Mouse (Mus musculus): ENCODE data around the gene Src. TPM values are rescaled to one million over a fixed set of nuclear protein-coding genes. Genes with fewer than 3 reads are reported as not detected.
A peak's percentile ranks its signal among the peaks of the same experiment; 100 is the strongest.

Gene Src
- total RNA-seq, 1 experiment: 36.7 TPM

GRCm38 (mm10) chr2:157459736-157460135, 41.5 kb downstream of the Src start:
- H3K36me3 ChIP-seq (ENCODE audit: control insufficient read depth, insufficient read depth, low read length, poor library complexity, severe bottlenecking): peaks cover 14% of the 10 kb centered on the region; the same call in 1 of the 2 replicates
- no peak overlapping the region for H3K4me3 ChIP-seq (ENCODE audit: insufficient read depth in 1 of 2, low read depth in 1 of 2, low read length in 2 of 2, poor library complexity in 1 of 2, severe bottlenecking in 1 of 2)
- TF ChIP-seq MAFK (IDR thresholded peaks at IDR 0.05; ENCODE audit: insufficient read depth, low read depth, low read length) (no peak), CHD2 (IDR thresholded peaks at IDR 0.05; ENCODE audit: low read depth, low read length) (no peak), ZNF384 (IDR thresholded peaks at IDR 0.05; ENCODE audit: low read depth, low read length) (no peak), HCFC1 (IDR thresholded peaks at IDR 0.05; ENCODE audit: borderline replicate concordance, insufficient read depth, low read length) (no peak), ZC3H11A (IDR thresholded peaks at IDR 0.05; ENCODE audit: borderline replicate concordance, low read depth, low read length) (no peak)
- no peak overlapping the region for H3K9ac ChIP-seq (ENCODE audit: insufficient read depth, low read depth, low read length, poor library complexity, severe bottlenecking)
- H3K4me1 ChIP-seq (ENCODE audit: control insufficient read depth in 2 of 2, insufficient read depth in 2 of 2, low read length in 2 of 2, poor library complexity in 1 of 2): peaks cover 5 to 53% of the 10 kb centered on the region in 2 experiments
- no peaks in the 10 kb centered on the region for H3K9me3 ChIP-seq (ENCODE audit: control insufficient read depth, insufficient read depth, low read depth, low read length)
- H3K27ac ChIP-seq (ENCODE audit: insufficient read depth, low read depth, low read length, poor library complexity, severe bottlenecking): no peak overlapping the region
- DNase-seq (ENCODE audit: low read depth, low spot score): no peak
- in situ Hi-C loops (cut with MboI; ENCODE audit: low sequenced_read_pairs in 2 of 2, unreplicated experiment in 2 of 2): loop anchor here (10.0 kb wide), 1 partner anchor 115 kb away; the partner anchor contains the start of gene Ghrh (in 2 of the 2)

GRCm38 (mm10) chr2:157462776-157463710, 44.8 kb downstream of the Src start:
- H3K4me3 ChIP-seq (ENCODE audit: insufficient read depth in 1 of 2, low read depth in 1 of 2, low read length in 2 of 2, poor library complexity in 1 of 2, severe bottlenecking in 1 of 2): peak overlapping the region in 1 of 2 experiments; percentile 6; a peak in 1 of 4 replicates
- in situ Hi-C loops (cut with MboI; ENCODE audit: low sequenced_read_pairs in 2 of 2, unreplicated experiment in 2 of 2): loop anchor here (10.0 kb wide), 1 partner anchor 118 kb away; the partner anchor contains the start of gene Ghrh (in 2 of the 2)
- peaks cover 10 to 76% of the 10 kb centered on the region in 2 experiments for H3K4me1 ChIP-seq (ENCODE audit: control insufficient read depth in 2 of 2, insufficient read depth in 2 of 2, low read length in 2 of 2, poor library complexity in 1 of 2)
- no peak for DNase-seq (ENCODE audit: low read depth, low spot score)
- peaks cover 18% of the 10 kb centered on the region; the same call in 1 of the 2 replicates for H3K36me3 ChIP-seq (ENCODE audit: control insufficient read depth, insufficient read depth, low read length, poor library complexity, severe bottlenecking)
- peak overlapping the region; percentile 36 for H3K27ac ChIP-seq (ENCODE audit: insufficient read depth, low read depth, low read length, poor library complexity, severe bottlenecking)
- no peak overlapping the region; the same call in 1 of the 2 replicates for H3K9ac ChIP-seq (ENCODE audit: insufficient read depth, low read depth, low read length, poor library complexity, severe bottlenecking)
- TF ChIP-seq HCFC1 (IDR thresholded peaks at IDR 0.05; ENCODE audit: borderline replicate concordance, insufficient read depth, low read length) (no peak), CHD2 (IDR thresholded peaks at IDR 0.05; ENCODE audit: low read depth, low read length) (no peak), ZNF384 (IDR thresholded peaks at IDR 0.05; ENCODE audit: low read depth, low read length) (no peak), MAFK (IDR thresholded peaks at IDR 0.05; ENCODE audit: insufficient read depth, low read depth, low read length) (no peak)
- no peaks in the 10 kb centered on the region for H3K9me3 ChIP-seq (ENCODE audit: control insufficient read depth, insufficient read depth, low read depth, low read length)

GRCm38 (mm10) chr2:157463887-157464745, 45.9 kb downstream of the Src start:
- H3K4me1 ChIP-seq (ENCODE audit: control insufficient read depth in 2 of 2, insufficient read depth in 2 of 2, low read length in 2 of 2, poor library complexity in 1 of 2): peaks cover 11 to 72% of the 10 kb centered on the region in 2 experiments
- peaks cover 17% of the 10 kb centered on the region; the same call in 1 of the 2 replicates for H3K36me3 ChIP-seq (ENCODE audit: control insufficient read depth, insufficient read depth, low read length, poor library complexity, severe bottlenecking)
- no peaks in the 10 kb centered on the region for H3K9me3 ChIP-seq (ENCODE audit: control insufficient read depth, insufficient read depth, low read depth, low read length)
- peak overlapping the region; percentile 34 for H3K27ac ChIP-seq (ENCODE audit: insufficient read depth, low read depth, low read length, poor library complexity, severe bottlenecking)
- H3K9ac ChIP-seq (ENCODE audit: insufficient read depth, low read depth, low read length, poor library complexity, severe bottlenecking): peak overlapping the region; percentile 12; the same call in 1 of the 2 replicates
- H3K4me3 ChIP-seq (ENCODE audit: insufficient read depth in 1 of 2, low read depth in 1 of 2, low read length in 2 of 2, poor library complexity in 1 of 2, severe bottlenecking in 1 of 2): peak overlapping the region; percentile 22 to 45; a peak in 3 of 4 replicates
- in situ Hi-C loops (cut with MboI; ENCODE audit: low sequenced_read_pairs in 2 of 2, unreplicated experiment in 2 of 2): loop anchor here (10.0 kb wide), 1 partner anchor 119 kb away; the partner anchor contains the start of gene Ghrh (in 2 of the 2)
- DNase-seq (ENCODE audit: low read depth, low spot score): no peak
- no peak for TF ChIP-seq ZNF384 (IDR thresholded peaks at IDR 0.05; ENCODE audit: low read depth, low read length)
- no peak for TF ChIP-seq CHD2 (IDR thresholded peaks at IDR 0.05; ENCODE audit: low read depth, low read length)
- TF ChIP-seq ZC3H11A (IDR thresholded peaks at IDR 0.05; ENCODE audit: borderline replicate concordance, low read depth, low read length): no peak
- TF ChIP-seq HCFC1 (IDR thresholded peaks at IDR 0.05; ENCODE audit: borderline replicate concordance, insufficient read depth, low read length): no peak
- no peak for TF ChIP-seq MAFK (IDR thresholded peaks at IDR 0.05; ENCODE audit: insufficient read depth, low read depth, low read length)

GRCm38 (mm10) chr2:157464746-157465126, 46.5 kb downstream of the Src start:
- DNase-seq (ENCODE audit: low read depth, low spot score): peak; percentile 86
- H3K9me3 ChIP-seq (ENCODE audit: control insufficient read depth, insufficient read depth, low read depth, low read length): no peaks in the 10 kb centered on the region
- peaks cover 9 to 68% of the 10 kb centered on the region in 2 experiments for H3K4me1 ChIP-seq (ENCODE audit: control insufficient read depth in 2 of 2, insufficient read depth in 2 of 2, low read length in 2 of 2, poor library complexity in 1 of 2)
- peak overlapping the region; percentile 66; the same call in 1 of the 2 replicates for H3K9ac ChIP-seq (ENCODE audit: insufficient read depth, low read depth, low read length, poor library complexity, severe bottlenecking)
- in situ Hi-C loops (cut with MboI; ENCODE audit: low sequenced_read_pairs in 2 of 2, unreplicated experiment in 2 of 2): loop anchor here (10.0 kb wide), 1 partner anchor 120 kb away; the partner anchor contains the start of gene Ghrh (in 2 of the 2)
- peaks cover 22% of the 10 kb centered on the region; the same call in 1 of the 2 replicates for H3K36me3 ChIP-seq (ENCODE audit: control insufficient read depth, insufficient read depth, low read length, poor library complexity, severe bottlenecking)
- H3K4me3 ChIP-seq (ENCODE audit: insufficient read depth in 1 of 2, low read depth in 1 of 2, low read length in 2 of 2, poor library complexity in 1 of 2, severe bottlenecking in 1 of 2): peak overlapping the region; percentile 22 to 45; a peak in 3 of 4 replicates
- peak overlapping the region; percentile 84 for H3K27ac ChIP-seq (ENCODE audit: insufficient read depth, low read depth, low read length, poor library complexity, severe bottlenecking)
- TF ChIP-seq ZNF384 (IDR thresholded peaks at IDR 0.05; ENCODE audit: low read depth, low read length) (no peak), CHD2 (IDR thresholded peaks at IDR 0.05; ENCODE audit: low read depth, low read length) (no peak), MAFK (IDR thresholded peaks at IDR 0.05; ENCODE audit: insufficient read depth, low read depth, low read length) (no peak), HCFC1 (IDR thresholded peaks at IDR 0.05; ENCODE audit: borderline replicate concordance, insufficient read depth, low read length) (0 out of 2 replicates have a peak, but pooled peaks have one; percentile 13), ZC3H11A (IDR thresholded peaks at IDR 0.05; ENCODE audit: borderline replicate concordance, low read depth, low read length) (no peak)
